Mouse (Mus musculus) megakaryocyte, embryonic 14.5 days (primary cell): Measurements from ENCODE around the gene Kctd18. TPM values are rescaled to one million over a fixed set of nuclear protein-coding genes. Genes with fewer than 3 reads are reported as not detected.

Source experiments
- H3K27me3 ChIP-seq: replicated peaks from 2 replicates; pipeline ENCODE3; 2012; ENCODE audit warnings: inconsistent platforms
- H3K36me3 ChIP-seq: replicated peaks from 2 replicates; pipeline ENCODE3; 2012; ENCODE audit warnings: low read length, inconsistent platforms, mixed read lengths
- H3K4me1 ChIP-seq: 2 replicates; pipeline ENCODE4 v1.6.1; 2012; ENCODE audit warnings: inconsistent platforms
- H3K4me3 ChIP-seq: replicated peaks from 2 replicates; pipeline ENCODE3; 2012; ENCODE audit warnings: moderate library complexity, mild to moderate bottlenecking, inconsistent platforms
- H3K9me3 ChIP-seq: 2 replicates; pipeline ENCODE4 v1.6.1; 2012; ENCODE audit warnings: inconsistent platforms
- FLI1 ChIP-seq: IDR thresholded peaks from 2 replicates; pipeline ENCODE4 v1.6.1; 2012; ENCODE audit warnings: low read length, inconsistent platforms, mixed read lengths
- GATA1 ChIP-seq: IDR thresholded peaks from 3 replicates; pipeline ENCODE4 v1.6.1; 2012; ENCODE audit warnings: mixed read lengths, low read length, inconsistent platforms, borderline replicate concordance
- polyA plus RNA-seq: library from polyadenylated mRNA; stranded (reverse); fragments of >175 nt; gene quantifications from 2 replicates; pipeline ENCODE4 v1.2.3, GENCODE M21; 2012; ENCODE audit warnings: low replicate concordance; ENCODE audit not compliant: insufficient read depth

Kctd18 gene
- 6.8 and 25.8 TPM in 2 replicates for polyA plus RNA-seq

DNA sequence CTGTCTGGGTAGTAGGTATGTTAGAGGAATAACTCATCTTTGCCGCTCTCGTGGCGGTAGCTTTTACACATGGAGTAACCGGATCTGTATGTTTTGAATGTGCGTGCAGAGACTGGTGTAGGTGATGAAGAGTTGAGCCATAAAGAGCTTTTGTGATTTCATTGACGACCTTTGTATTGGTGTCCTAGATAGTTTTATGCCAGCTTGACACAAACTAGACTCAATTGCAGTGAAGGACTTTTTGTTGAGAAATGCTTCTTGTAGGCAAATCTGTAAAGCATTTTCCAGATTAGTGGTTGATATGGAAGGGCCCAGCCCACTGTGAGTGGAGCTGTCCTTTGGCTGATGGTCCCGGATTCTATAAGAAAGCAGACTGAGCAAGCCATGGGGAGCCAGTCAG lies at the start of gene Kctd18:
Kctd18 (minus strand) TSS at position 101 of the 400 bp plus-strand sequence.
- peaks cover 4% of the 10 kb centered on the region; the same call in 1 of the 2 replicates for H3K9me3 ChIP-seq
- no peaks in the 10 kb centered on the region for H3K27me3 ChIP-seq
- H3K36me3 ChIP-seq: peaks cover 93% of the 10 kb centered on the region
- TF ChIP-seq FLI1: no peak
- H3K4me3 ChIP-seq: no peak within 1 kb of the TSS
- no peaks in the 10 kb centered on the region for H3K4me1 ChIP-seq

GRCm38 (mm10) chr1:58065606-58066005 lies 46.9 kb upstream of the Kctd18 start:
- H3K9me3 ChIP-seq: 0 out of 2 replicates have a peak, but pooled peaks cover 4% of the 10 kb centered on the region
- TF ChIP-seq FLI1: no peak
- TF ChIP-seq GATA1: no peak
- no peaks in the 10 kb centered on the region for H3K36me3 ChIP-seq
- no peak overlapping the region for H3K4me3 ChIP-seq
- H3K4me1 ChIP-seq: no peaks in the 10 kb centered on the region
- peaks cover 4% of the 10 kb centered on the region for H3K27me3 ChIP-seq

DNA sequence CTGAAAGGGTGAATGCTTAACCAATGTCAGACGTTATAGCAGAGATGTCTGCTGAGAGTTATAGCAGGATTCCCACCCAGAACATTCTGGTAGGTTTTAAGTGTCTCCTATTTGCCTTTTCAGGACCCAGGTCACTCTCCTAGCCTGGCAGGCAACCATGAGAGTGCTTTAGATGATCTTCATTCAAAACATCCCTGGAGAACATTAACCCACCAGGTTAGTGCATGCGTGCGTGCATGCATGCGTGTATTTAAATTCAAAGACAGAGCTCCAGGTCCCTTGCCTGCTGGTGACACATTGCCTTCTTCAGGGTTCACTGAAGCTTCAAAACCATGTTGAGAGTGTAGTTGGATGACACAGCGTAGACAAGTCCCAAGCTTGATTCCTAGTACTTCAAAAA lies 46.4 kb upstream of the Kctd18 start:
- Histone ChIP-seq H3K9me3 (0 out of 2 replicates have a peak, but pooled peaks cover 4% of the 10 kb centered on the region), H3K4me3 (no peak overlapping the region), H3K36me3 (no peaks in the 10 kb centered on the region), H3K4me1 (no peaks in the 10 kb centered on the region), H3K27me3 (peaks cover 4% of the 10 kb centered on the region)
- TF ChIP-seq FLI1: no peak
- TF ChIP-seq GATA1: no peak

DNA sequence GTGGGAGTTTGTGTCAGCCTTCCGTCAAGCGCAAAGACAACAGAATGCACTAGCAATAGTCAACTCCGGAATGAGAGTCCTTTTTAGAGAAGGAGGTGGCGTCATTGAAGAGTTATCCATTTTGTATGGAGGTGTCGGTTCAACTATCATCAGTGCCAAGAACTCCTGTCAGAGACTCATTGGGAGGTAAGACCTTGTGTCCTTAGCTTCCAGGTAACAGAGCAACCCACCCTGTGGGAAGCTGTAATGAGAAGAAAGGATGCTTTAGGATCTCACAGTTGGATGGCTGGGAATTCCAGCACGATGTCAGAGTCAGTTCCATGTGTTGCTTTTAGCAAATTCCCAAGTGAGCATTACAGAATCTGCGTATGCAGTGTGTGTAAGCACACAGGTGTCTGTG lies 43.4 kb upstream of the Kctd18 start:
- TF ChIP-seq FLI1: no peak
- no peak for TF ChIP-seq GATA1
- no peaks in the 10 kb centered on the region for H3K36me3 ChIP-seq
- H3K9me3 ChIP-seq: 0 out of 2 replicates have a peak, but pooled peaks cover 4% of the 10 kb centered on the region
- no peaks in the 10 kb centered on the region for H3K27me3 ChIP-seq
- H3K4me3 ChIP-seq: no peak overlapping the region
- H3K4me1 ChIP-seq: no peaks in the 10 kb centered on the region

GRCm38 (mm10) chr1:58058846-58059245 lies 40.1 kb upstream of the Kctd18 start:
- Histone ChIP-seq H3K27me3 (peaks cover 2% of the 10 kb centered on the region), H3K36me3 (no peaks in the 10 kb centered on the region), H3K4me1 (no peaks in the 10 kb centered on the region), H3K9me3 (0 out of 2 replicates have a peak, but pooled peaks cover 6% of the 10 kb centered on the region), H3K4me3 (no peak overlapping the region)
- TF ChIP-seq FLI1 (no peak), GATA1 (no peak)

GRCm38 (mm10) chr1:58056939-58057338 lies 38.2 kb upstream of the Kctd18 start:
- H3K4me3 ChIP-seq: no peak overlapping the region
- peaks cover 2% of the 10 kb centered on the region for H3K27me3 ChIP-seq
- H3K36me3 ChIP-seq: no peaks in the 10 kb centered on the region
- 0 out of 2 replicates have a peak, but pooled peaks cover 2% of the 10 kb centered on the region for H3K9me3 ChIP-seq
- TF ChIP-seq FLI1: no peak
- no peak for TF ChIP-seq GATA1
- H3K4me1 ChIP-seq: no peaks in the 10 kb centered on the region

DNA sequence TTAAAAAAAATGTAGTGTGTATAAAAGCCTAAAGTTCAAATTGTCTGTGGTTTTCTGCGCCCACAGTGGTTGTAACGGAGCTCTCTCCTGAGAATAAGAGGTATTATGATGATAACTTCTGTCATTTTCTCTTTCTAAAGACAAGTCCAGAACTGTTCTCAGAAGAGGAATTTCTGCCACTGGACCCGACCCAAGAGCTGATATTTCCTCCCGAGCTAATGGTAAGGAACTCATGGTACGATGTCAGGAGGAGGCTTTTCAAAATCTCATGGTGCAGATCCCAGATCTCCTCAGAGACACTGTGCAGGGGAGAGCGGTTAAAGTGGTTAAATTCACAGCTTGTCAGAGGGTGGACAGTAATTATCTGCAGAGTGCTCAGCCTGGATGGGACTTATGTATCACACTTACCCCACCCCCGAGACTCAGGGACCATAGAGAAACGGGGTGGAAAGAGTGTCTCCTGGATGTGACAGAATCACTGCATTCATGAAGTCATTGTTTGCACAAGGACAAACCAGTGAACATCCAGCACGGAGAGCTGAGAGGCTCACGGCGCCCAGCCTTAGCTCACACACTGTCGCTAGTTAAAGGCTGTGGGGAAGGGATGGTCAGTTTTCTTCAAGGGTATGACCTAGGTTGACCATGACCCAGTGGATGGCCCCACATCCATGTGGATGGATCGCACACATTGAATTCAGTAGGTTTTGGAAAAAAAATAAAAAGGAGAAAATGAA lies 37.5 kb upstream of the Kctd18 start:
- Histone ChIP-seq H3K4me1 (no peaks in the 10 kb centered on the region), H3K4me3 (no peak overlapping the region), H3K27me3 (peaks cover 2% of the 10 kb centered on the region), H3K9me3 (0 out of 2 replicates have a peak, but pooled peaks cover 2% of the 10 kb centered on the region), H3K36me3 (no peaks in the 10 kb centered on the region)
- TF ChIP-seq FLI1 (no peak), GATA1 (no peak)

DNA sequence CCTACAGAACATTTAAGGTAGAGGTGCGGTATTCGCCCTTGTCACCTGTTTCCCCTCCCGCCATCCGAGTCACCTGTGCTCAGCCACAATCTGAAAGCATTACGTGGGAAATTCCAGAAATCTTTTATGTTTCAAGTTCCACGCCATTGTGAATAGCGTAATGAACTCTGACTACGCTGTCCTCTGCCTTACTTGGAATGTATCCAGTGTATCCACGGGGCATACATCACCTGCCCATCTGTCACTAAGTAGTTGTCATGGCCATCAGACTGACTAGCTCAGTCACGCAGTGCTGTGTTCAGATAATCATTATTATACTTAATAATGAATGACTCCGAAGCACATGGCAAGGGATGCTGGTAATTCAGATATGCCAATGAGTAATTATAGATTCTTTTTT lies 36.8 kb upstream of the Kctd18 start:
- Histone ChIP-seq H3K27me3 (peaks cover 3% of the 10 kb centered on the region), H3K4me1 (no peaks in the 10 kb centered on the region), H3K9me3 (0 out of 2 replicates have a peak, but pooled peaks cover 2% of the 10 kb centered on the region), H3K36me3 (no peaks in the 10 kb centered on the region), H3K4me3 (no peak overlapping the region)
- TF ChIP-seq GATA1: no peak
- no peak for TF ChIP-seq FLI1

GRCm38 (mm10) chr1:58049126-58049525 lies 30.4 kb upstream of the Kctd18 start:
- Histone ChIP-seq H3K36me3 (no peaks in the 10 kb centered on the region), H3K4me3 (no peak overlapping the region), H3K27me3 (peaks cover 12% of the 10 kb centered on the region), H3K9me3 (no peaks in the 10 kb centered on the region), H3K4me1 (0 out of 2 replicates have a peak, but pooled peaks cover 3% of the 10 kb centered on the region)
- TF ChIP-seq FLI1: no peak
- no peak for TF ChIP-seq GATA1

DNA sequence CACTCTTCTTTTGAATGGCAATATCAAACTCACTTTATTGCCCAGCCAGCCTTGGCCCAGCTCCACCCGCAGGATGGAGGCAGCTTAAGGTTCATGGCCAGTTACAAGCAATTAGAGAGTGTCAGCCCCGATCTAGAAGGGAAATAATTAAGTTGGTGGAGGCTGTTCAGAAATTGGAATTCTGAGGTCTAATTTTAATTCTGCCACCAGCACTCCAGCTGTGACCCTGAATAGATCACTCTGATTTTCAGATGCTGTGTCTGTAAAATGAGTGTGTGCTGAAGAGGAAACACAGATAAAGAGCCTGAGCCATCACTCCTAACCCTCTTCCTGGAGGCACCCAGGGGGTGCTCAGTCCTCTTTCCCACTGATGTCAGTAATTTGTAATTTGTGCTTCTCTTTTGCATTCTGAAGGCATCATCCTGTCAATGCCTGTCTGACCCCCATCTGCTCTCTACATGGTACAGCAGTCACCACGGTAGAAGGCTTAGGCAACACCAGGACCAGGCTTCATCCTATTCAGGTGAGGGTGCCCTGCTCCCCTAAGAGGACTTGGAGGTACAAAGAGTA lies 28.1 kb upstream of the Kctd18 start:
- Histone ChIP-seq H3K36me3 (no peaks in the 10 kb centered on the region), H3K9me3 (no peaks in the 10 kb centered on the region), H3K27me3 (peaks cover 16% of the 10 kb centered on the region), H3K4me3 (no peak overlapping the region), H3K4me1 (0 out of 2 replicates have a peak, but pooled peaks cover 3% of the 10 kb centered on the region)
- TF ChIP-seq FLI1: no peak
- TF ChIP-seq GATA1: no peak
